Mouse (Mus musculus) retina, postnatal 7 days (tissue): ENCODE measurements around the gene 2300009A05Rik.

Experiments used
- DNase-seq: peaks from one replicate; pipeline ENCODE4 v3.0.0-alpha.2; 2012; ENCODE audit warnings: low read depth, low spot score

2300009A05Rik gene

DNA sequence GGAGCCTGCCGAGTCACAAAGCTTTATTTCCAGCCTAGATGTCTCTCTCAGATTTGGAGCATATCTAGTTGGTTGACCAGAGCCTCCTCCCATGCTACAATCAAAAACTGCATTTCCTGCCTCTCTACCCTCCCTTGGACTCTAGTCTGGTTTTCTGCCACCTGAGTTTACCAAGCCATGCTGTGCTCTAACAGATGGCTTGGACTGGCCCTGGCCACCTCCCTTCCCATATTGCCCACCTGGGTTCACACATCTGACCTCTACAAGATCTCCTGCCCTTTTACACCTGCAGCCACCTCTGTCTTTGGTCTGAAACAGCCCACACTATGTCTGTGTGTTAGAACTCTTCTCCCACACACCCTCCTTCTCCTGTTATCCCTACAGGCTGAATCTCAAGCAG is 50.9 kb downstream of the 2300009A05Rik start:
- DNase-seq = no peak

DNA sequence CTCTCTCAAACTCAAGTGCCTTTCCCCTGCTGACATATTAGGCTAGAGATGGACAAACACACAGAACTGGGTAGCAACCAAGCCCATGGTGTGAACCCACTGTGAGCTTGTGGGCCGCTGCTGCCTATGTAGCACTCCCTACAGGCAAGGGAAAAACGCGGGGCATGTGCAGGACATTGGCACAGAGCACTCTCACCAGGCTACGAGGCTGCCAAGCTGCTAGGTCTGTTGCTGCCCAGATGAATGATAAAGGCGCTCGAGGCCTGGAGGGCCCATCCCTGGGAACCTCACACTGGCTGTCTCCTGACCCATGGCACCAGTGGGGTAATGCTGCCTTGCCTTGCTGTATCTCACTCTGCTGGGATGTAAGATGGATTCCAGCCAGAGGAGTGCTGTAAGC is 53.0 kb downstream of the 2300009A05Rik start:
- no peak for DNase-seq
